Mouse (Mus musculus) small intestine, adult 10 weeks (tissue): ENCODE results near the gene Riox2. TPM values are rescaled to one million over a fixed set of nuclear protein-coding genes. Genes with fewer than 3 reads are reported as not detected.

Experiments used
- polyA plus RNA-seq: library from polyadenylated mRNA; stranded (reverse); fragments of 350-450 nt; fragmentation: Illumina TruSeq; extraction: RNeasy Lipid Tissue Mini Kit (QIAGEN cat#74804); gene quantifications from one replicate; pipeline ENCODE4 v1.2.3, GENCODE M21; 2014; ENCODE audit warnings: low replicate concordance

Riox2 gene
- 26.7 TPM for polyA plus RNA-seq

DNA sequence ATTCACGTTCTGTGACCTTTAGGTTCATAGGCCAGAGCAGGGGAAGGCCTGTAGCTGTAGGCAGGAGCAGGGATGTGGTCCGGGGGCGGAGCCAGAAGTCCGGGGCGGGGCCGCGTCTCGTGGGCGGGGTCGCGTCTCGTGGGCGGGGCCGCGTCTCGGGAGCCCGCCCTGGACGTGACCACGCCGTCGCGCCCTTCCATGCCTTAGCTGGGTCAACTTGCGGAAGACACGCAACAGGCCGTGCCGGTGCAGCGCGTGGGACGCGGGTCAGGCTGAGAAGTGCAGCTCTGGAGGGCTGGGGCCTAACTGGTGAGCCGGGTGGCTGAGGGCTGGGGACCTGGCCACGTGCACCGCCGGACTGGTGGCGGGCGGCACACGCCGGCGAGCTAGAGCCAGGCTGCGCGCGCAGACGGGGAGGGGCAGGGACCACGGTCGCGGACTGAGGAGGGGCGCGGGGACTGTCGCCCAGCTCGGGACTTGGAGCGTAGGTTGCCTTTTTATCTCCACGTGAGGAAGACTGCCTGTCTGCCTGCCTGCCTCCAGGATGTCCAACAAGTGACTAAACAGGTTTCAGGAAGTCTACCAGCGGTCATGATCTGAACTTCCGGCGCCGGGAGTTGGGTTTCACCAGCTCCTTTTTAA lies at the start of gene Riox2:
TSS of gene Riox2 (plus strand) at position 139 of the 642 bp plus-strand sequence.

Other genes starting within 250 kb of the Riox2 start
- gene Olfr201, start 199.1 kb upstream of the Riox2 start, polyA plus RNA-seq = not detected
- gene Olfr202, start 185.0 kb upstream of the Riox2 start, polyA plus RNA-seq = not detected
- not detected for gene Olfr203, start 172.9 kb upstream of the Riox2 start, polyA plus RNA-seq
- not detected for gene Olfr204, start 153.5 kb upstream of the Riox2 start, polyA plus RNA-seq
- not detected for gene Olfr205, start 140.6 kb upstream of the Riox2 start, polyA plus RNA-seq
- not detected for gene Olfr206, start 122.5 kb upstream of the Riox2 start, polyA plus RNA-seq
- gene Olfr209, start 107.8 kb upstream of the Riox2 start, polyA plus RNA-seq = not detected
- not detected for gene Gabrr3, start 64.4 kb upstream of the Riox2 start, polyA plus RNA-seq
- 12.6 TPM for gene Crybg3, start 129.2 kb downstream of the Riox2 start, polyA plus RNA-seq
- gene Arl6, start 167.6 kb downstream of the Riox2 start, polyA plus RNA-seq = 9.3 TPM